Mouse (Mus musculus) testis, adult 2 months (tissue): ENCODE measurements around the gene Gcnt2. TPM values are rescaled to one million over a fixed set of nuclear protein-coding genes. Genes with fewer than 3 reads are reported as not detected.
"Not testable (repeated sequence)": the region's sequence is repeated elsewhere in the genome, so short reads cannot be mapped to it uniquely, and the experiment has no call there.

Experiments used
- H3K27ac ChIP-seq: fragments of 200-500 bp; 2 replicates; pipeline ENCODE4 v1.5.1; 2012; ENCODE audit warnings: low read depth, low read length; ENCODE audit not compliant: control insufficient read depth, insufficient read depth
- H3K27me3 ChIP-seq: fragments of 200-500 bp; 2 replicates; pipeline ENCODE4 v1.6.1; 2012; ENCODE audit warnings: mild to moderate bottlenecking, low read length, moderate library complexity; ENCODE audit not compliant: control insufficient read depth, insufficient read depth
- H3K36me3 ChIP-seq: fragments of 200-500 bp; 2 replicates; pipeline ENCODE4 v1.6.1; 2012; ENCODE audit warnings: mild to moderate bottlenecking, low read length; ENCODE audit not compliant: control insufficient read depth, insufficient read depth
- H3K4me1 ChIP-seq: fragments of 200-500 bp; 2 replicates; pipeline ENCODE4 v1.6.1; 2012; ENCODE audit warnings: low read length; ENCODE audit not compliant: control insufficient read depth, insufficient read depth
- H3K4me3 ChIP-seq: fragments of 200-500 bp; 2 replicates; pipeline ENCODE4 v1.5.1; 2012; ENCODE audit warnings: low read depth, mild to moderate bottlenecking, low read length, moderate library complexity, mixed read lengths; ENCODE audit not compliant: control insufficient read depth
- CTCF ChIP-seq: fragments of 200-500 bp; IDR thresholded peaks from 2 replicates; pipeline ENCODE4 v1.5.1; 2012; ENCODE audit warnings: low read depth, mild to moderate bottlenecking, inconsistent platforms, low read length, moderate library complexity; ENCODE audit not compliant: control insufficient read depth, insufficient read depth, insufficient replicate concordance
- POLR2A ChIP-seq: fragments of 200-500 bp; IDR thresholded peaks from 2 replicates; pipeline ENCODE4 v1.6.1; 2012; ENCODE audit warnings: low read depth, mild to moderate bottlenecking, inconsistent platforms, low read length, moderate library complexity; ENCODE audit not compliant: control insufficient read depth
- polyA plus RNA-seq: library from polyadenylated mRNA; depleted of rRNA; stranded (reverse); fragments of >200 nt; gene quantifications from 2 replicates; pipeline ENCODE4 v1.2.3, GENCODE M21; 2012

Gcnt2 gene
- polyA plus RNA-seq, 1 experiment, result 0.32 TPM

GRCm38 (mm10) chr13:40971261-40971660, 111.7 kb downstream of the Gcnt2 start:
- no peaks in the 10 kb centered on the region for H3K4me1 ChIP-seq
- H3K36me3 ChIP-seq, result no peaks in the 10 kb centered on the region
- TF ChIP-seq POLR2A (no peak), CTCF (no peak)
- no peaks in the 10 kb centered on the region for H3K27me3 ChIP-seq
- H3K4me3 ChIP-seq, result no peak overlapping the region
- no peak overlapping the region for H3K27ac ChIP-seq

GRCm38 (mm10) chr13:40971831-40972230, 112.3 kb downstream of the Gcnt2 start:
- no peaks in the 10 kb centered on the region for H3K36me3 ChIP-seq
- no peak overlapping the region for H3K27ac ChIP-seq
- H3K4me3 ChIP-seq, result no peak overlapping the region
- TF ChIP-seq POLR2A, result no peak
- TF ChIP-seq CTCF, result no peak
- no peaks in the 10 kb centered on the region for H3K4me1 ChIP-seq
- H3K27me3 ChIP-seq, result no peaks in the 10 kb centered on the region

GRCm38 (mm10) chr13:40972976-40973375, 113.4 kb downstream of the Gcnt2 start:
- no peaks in the 10 kb centered on the region for H3K27me3 ChIP-seq
- no peak for TF ChIP-seq CTCF
- TF ChIP-seq POLR2A, result no peak
- peaks cover 4% of the 10 kb centered on the region; the same call in 1 of the 2 replicates for H3K4me1 ChIP-seq
- no peak overlapping the region for H3K4me3 ChIP-seq
- no peak overlapping the region for H3K27ac ChIP-seq
- H3K36me3 ChIP-seq, result no peaks in the 10 kb centered on the region

GRCm38 (mm10) chr13:40977609-40978008, 118.1 kb downstream of the Gcnt2 start:
- Histone ChIP-seq H3K27me3 (no peaks in the 10 kb centered on the region), H3K4me3 (no peak overlapping the region), H3K36me3 (no peaks in the 10 kb centered on the region), H3K27ac (no peak overlapping the region), H3K4me1 (peaks cover 4% of the 10 kb centered on the region; the same call in 1 of the 2 replicates)
- peak; percentile 96 for TF ChIP-seq CTCF
- no peak for TF ChIP-seq POLR2A

GRCm38 (mm10) chr13:40978652-40979051, 119.1 kb downstream of the Gcnt2 start:
- Histone ChIP-seq H3K27me3 (no peaks in the 10 kb centered on the region), H3K4me1 (peaks cover 4% of the 10 kb centered on the region; the same call in 1 of the 2 replicates), H3K36me3 (no peaks in the 10 kb centered on the region), H3K4me3 (no peak overlapping the region), H3K27ac (no peak overlapping the region)
- no peak for TF ChIP-seq POLR2A
- TF ChIP-seq CTCF, result no peak

GRCm38 (mm10) chr13:40979321-40979720, 119.8 kb downstream of the Gcnt2 start:
- Histone ChIP-seq H3K27me3 (no peaks in the 10 kb centered on the region), H3K4me3 (no peak overlapping the region), H3K27ac (no peak overlapping the region), H3K36me3 (no peaks in the 10 kb centered on the region), H3K4me1 (peaks cover 4% of the 10 kb centered on the region; the same call in 1 of the 2 replicates)
- no peak for TF ChIP-seq POLR2A
- no peak for TF ChIP-seq CTCF

GRCm38 (mm10) chr13:40982759-40983158, 123.2 kb downstream of the Gcnt2 start:
- H3K4me1 ChIP-seq, result peaks cover under 1% of the 10 kb centered on the region; the same call in 1 of the 2 replicates
- no peak overlapping the region for H3K27ac ChIP-seq
- no peaks in the 10 kb centered on the region for H3K36me3 ChIP-seq
- no peaks in the 10 kb centered on the region for H3K27me3 ChIP-seq
- H3K4me3 ChIP-seq, result no peak overlapping the region
- TF ChIP-seq POLR2A (no peak), CTCF (no peak)

GRCm38 (mm10) chr13:40986081-40986480, 126.5 kb downstream of the Gcnt2 start:
- Histone ChIP-seq H3K36me3 (no peaks in the 10 kb centered on the region), H3K4me1 (no peaks in the 10 kb centered on the region), H3K4me3 (no peak overlapping the region), H3K27me3 (no peaks in the 10 kb centered on the region), H3K27ac (no peak overlapping the region)
- TF ChIP-seq CTCF (no peak), POLR2A (no peak)

GRCm38 (mm10) chr13:40987608-40988303, 128.2 kb downstream of the Gcnt2 start:
- H3K4me3 ChIP-seq, H3K4me1 ChIP-seq, H3K27ac ChIP-seq, H3K27me3 ChIP-seq, H3K36me3 ChIP-seq: not testable (repeated sequence)
